Mouse (Mus musculus) layer of hippocampus, adult 6 months (tissue): ENCODE results near the gene Xrcc3. TPM values are rescaled to one million over a fixed set of nuclear protein-coding genes. Genes with fewer than 3 reads are reported as not detected.

ENCODE experiments used
- long read RNA-seq, 2 experiments: library from polyadenylated mRNA; unstranded; transcript quantifications; one replicate each; pipeline ENCODE4 v2.0.0; 2019 to 2020
- polyA plus RNA-seq: library from polyadenylated mRNA; unstranded; fragments of <200 nt; fragmentation: Nextera tagmentation; gene quantifications from 2 replicates; pipeline ENCODE4 v1.2.3, GENCODE M21; 2021

Gene Xrcc3
- polyA plus RNA-seq = 6.7 and 9.3 TPM in 2 replicates
- long read RNA-seq, experiment 1, partial matches to known transcripts = 9 of 11 reads
- long read RNA-seq, experiment 1, other reads (novel, unspliced or antisense) = 2 of 11 reads
- long read RNA-seq, experiment 2, partial matches to known transcripts = 54 of 66 reads
- long read RNA-seq, experiment 2, other reads (novel, unspliced or antisense) = 11 of 66 reads

GRCm38 (mm10) chr12:111813766-111814617, at the start of gene Xrcc3, which contains the start of gene Zfyve21:
Xrcc3 (minus strand) TSS chr12:111813873.
Zfyve21 (plus strand) TSS chr12:111814170.

GRCm38 (mm10) chr12:111758381-111759175, 55.1 kb downstream of the Xrcc3 start, which contains the start of gene Klc1:
Klc1 (plus strand) TSS chr12:111758849.

Other genes with a start within 250 kb of the Xrcc3 start
- 11.7 and 12.7 TPM in 2 replicates for gene Mark3, start 239.3 kb downstream of the Xrcc3 start, polyA plus RNA-seq
- 4,595 and 5,324 TPM in 2 replicates for gene Ckb, start 141.5 kb downstream of the Xrcc3 start, polyA plus RNA-seq
- gene Trmt61a, start 135.8 kb downstream of the Xrcc3 start, polyA plus RNA-seq = 7.3 and 8.3 TPM in 2 replicates
- gene Bag5, start 100.6 kb downstream of the Xrcc3 start, polyA plus RNA-seq = 49.9 and 52.1 TPM in 2 replicates
- 74.6 and 75.3 TPM in 2 replicates for gene Apopt1, start 100.6 kb downstream of the Xrcc3 start, polyA plus RNA-seq
- 361 and 381 TPM in 2 replicates for gene Klc1, start 55.0 kb downstream of the Xrcc3 start, polyA plus RNA-seq
- 62.4 and 65.6 TPM in 2 replicates for gene Zfyve21, start 297 bp upstream of the Xrcc3 start, polyA plus RNA-seq
- gene Ppp1r13b, start 94.2 kb upstream of the Xrcc3 start, polyA plus RNA-seq = 13.1 and 15.3 TPM in 2 replicates
- 1,110 and 1,279 TPM in 2 replicates for gene Atp5mpl, start 153.1 kb upstream of the Xrcc3 start, polyA plus RNA-seq
- gene Tdrd9, start 157.7 kb upstream of the Xrcc3 start, polyA plus RNA-seq = 0.05 and 0.11 TPM in 2 replicates
- 0.54 and 1.1 TPM in 2 replicates for gene Rd3l, start 167.4 kb upstream of the Xrcc3 start, polyA plus RNA-seq